10 mouse cellular contexts compared by ENCODE assay signal in the genomic region with DNA sequence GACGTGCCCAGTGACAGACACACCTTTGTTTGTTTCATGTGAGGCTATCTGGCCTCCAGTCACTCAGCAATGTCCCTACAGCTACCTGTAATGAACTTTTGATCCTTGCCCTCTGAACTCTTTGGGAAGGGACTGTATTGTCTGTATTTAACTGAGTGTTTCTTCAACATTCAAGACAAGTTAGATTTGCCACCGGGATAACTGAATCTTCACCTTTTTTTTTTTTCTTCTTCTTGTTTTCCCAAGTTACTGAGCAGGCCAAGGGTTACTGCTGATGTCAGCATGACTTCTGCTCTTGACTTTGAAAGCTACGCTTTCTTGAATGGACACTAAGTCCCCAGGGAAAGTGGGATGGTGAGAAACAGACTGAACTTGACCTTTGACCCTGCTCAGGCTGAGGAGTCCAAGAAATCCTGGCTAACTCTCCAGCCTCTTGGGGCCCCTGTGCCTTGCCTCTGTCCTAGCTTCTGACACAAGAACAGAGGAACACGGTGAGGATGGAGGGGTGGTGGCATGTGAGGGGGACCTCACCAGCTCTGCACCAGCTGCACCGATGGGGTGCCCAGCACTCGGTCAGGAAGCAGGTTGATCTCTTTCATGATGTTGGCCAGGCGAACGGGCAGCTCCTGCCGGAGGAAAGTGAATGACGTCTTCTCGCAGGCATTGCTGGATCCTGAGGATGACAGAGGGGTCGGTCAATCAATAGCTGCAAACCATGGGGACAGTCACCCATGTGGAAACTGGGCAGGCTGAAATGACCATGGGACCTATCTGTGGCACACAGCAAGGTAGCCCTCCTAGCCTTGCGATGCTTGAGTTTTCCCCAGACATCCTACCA. TPM values are rescaled to one million over a fixed set of nuclear protein-coding genes. Genes with fewer than 3 reads are reported as not detected.
A peak's percentile ranks its signal among the peaks of the same experiment; 100 is the strongest.
DNase-seq lines count a peak whose midpoint lies in the region; ATAC-seq and TF ChIP-seq lines count a peak whose summit lies in the region.
"Had no signal": no experiment of that assay in that cellular context is flagged by ENCODE, and none has a peak within 500 bp of the region (broad histone marks: within the 10 kb centered on the region; RNA-seq: fewer than 3 reads in every experiment).

No protein-coding gene starts in this region.

- H3K4me3 ChIP-seq in heart, embryonic 13.5 days, result peak overlapping the region; percentile 73; the same call in 1 of the 2 replicates
- no peak overlapping the region for H3K4me3 ChIP-seq in testis, adult 2 months (ENCODE audit: control insufficient read depth, low read depth, low read length)
- H3K4me3 ChIP-seq in kidney, embryonic 15.5 days (replicated peaks), result no peak overlapping the region

- H3K9me3 ChIP-seq in heart, embryonic 13.5 days, result no peaks in the 10 kb centered on the region
- H3K9me3 ChIP-seq in kidney, embryonic 15.5 days (replicated peaks), result no peaks in the 10 kb centered on the region
- H3K9me3 ChIP-seq: embryonic facial prominence, embryonic 15.5 days; limb, embryonic 12.5 days had no signal

- H3K36me3 ChIP-seq in heart, embryonic 13.5 days, result peaks cover 50% of the 10 kb centered on the region
- no peaks in the 10 kb centered on the region for H3K36me3 ChIP-seq in testis, adult 2 months (ENCODE audit: control insufficient read depth, insufficient read depth, low read length)
- H3K36me3 ChIP-seq in kidney, embryonic 15.5 days, result peaks cover 35% of the 10 kb centered on the region; the same call in 1 of the 2 replicates

- H3K4me2 ChIP-seq in heart, embryonic 13.5 days, result no peak overlapping the region; the same call in 1 of the 2 replicates
- 0 out of 2 replicates have a peak overlapping the region, but pooled peaks have one; percentile 92 for H3K4me2 ChIP-seq in kidney, embryonic 15.5 days

- TF ChIP-seq CTCF in testis, adult 2 months (IDR thresholded peaks at IDR 0.05; ENCODE audit: control insufficient read depth, insufficient read depth, insufficient replicate concordance, low read depth, low read length), result no peak

- H3K4me1 ChIP-seq in heart, embryonic 13.5 days, result peaks cover 29% of the 10 kb centered on the region
- H3K4me1 ChIP-seq in testis, adult 2 months (ENCODE audit: control insufficient read depth, insufficient read depth, low read length), result peaks cover 16% of the 10 kb centered on the region
- H3K4me1 ChIP-seq in kidney, embryonic 15.5 days, result peaks cover 33% of the 10 kb centered on the region

- H3K27ac ChIP-seq in heart, embryonic 13.5 days (replicated peaks), result no peak overlapping the region
- H3K27ac ChIP-seq in testis, adult 2 months (ENCODE audit: control insufficient read depth, insufficient read depth, low read depth, low read length), result peak overlapping the region; percentile 54; the same call in 1 of the 2 replicates
- peak overlapping the region; percentile 86; the same call in 1 of the 2 replicates for H3K27ac ChIP-seq in kidney, embryonic 15.5 days
- H3K27ac ChIP-seq: embryonic facial prominence, embryonic 15.5 days; limb, embryonic 12.5 days; macrophage had no signal

- no peak for ATAC-seq in heart, embryonic 13.5 days (ENCODE audit: extremely low read depth, insufficient number of reproducible peaks, low FRiP score, low TSS enrichment)
- ATAC-seq in kidney, embryonic 15.5 days (replicated peaks; ENCODE audit: low FRiP score), result no peak

- intact Hi-C loops in heart, postnatal 14 days (cut with DNase I), result no loop called here

- 81% methylated on average over 13 of the region's 13 CpGs for WGBS in heart, embryonic 13.5 days
- 83% methylated on average over 13 of the region's 13 CpGs for WGBS in kidney, embryonic 15.5 days

- no peak for TF ChIP-seq POLR2A in testis, adult 2 months (IDR thresholded peaks at IDR 0.05; ENCODE audit: control insufficient read depth, low read depth, low read length)

- peaks cover 14% of the 10 kb centered on the region for H3K27me3 ChIP-seq in heart, embryonic 13.5 days (replicated peaks)
- H3K27me3 ChIP-seq in testis, adult 2 months (ENCODE audit: control insufficient read depth, insufficient read depth, low read length), result no peaks in the 10 kb centered on the region
- no peaks in the 10 kb centered on the region for H3K27me3 ChIP-seq in kidney, embryonic 15.5 days
- H3K27me3 ChIP-seq: embryonic facial prominence, embryonic 15.5 days; limb, embryonic 12.5 days had no signal

- no peak overlapping the region; the same call in 1 of the 2 replicates for H3K9ac ChIP-seq in heart, embryonic 13.5 days
- H3K9ac ChIP-seq in kidney, embryonic 15.5 days, result no peak overlapping the region
- H3K9ac ChIP-seq: limb, embryonic 12.5 days had no signal

- DNase-seq in heart, postnatal 14 days, result no peak
- no peak for DNase-seq in testis, postnatal 10 days (ENCODE audit: low spot score)
- DNase-seq in thymus, postnatal 25 days, result no peak
- DNase-seq in thymus, adult 18-20 months, result no peak

RNA-seq across cellular contexts. Expression of a gene that starts 2.1 kb away (rescaled TPM):
- 77.9 and 81.1 TPM in 2 replicates for polyA plus RNA-seq in heart, embryonic 13.5 days (2015; fragmentation: Nextera tagmentation; extraction: Ambion mirVana)
- total RNA-seq in heart, postnatal 14 days (2021), result 100 to 1,000 TPM; 297 to 326 TPM
- polyA plus RNA-seq in testis, adult 2 months (2012; rRNA removed), result 220 and 229 TPM in 2 replicates
- 49.4 and 56.2 TPM in 2 replicates for polyA plus RNA-seq in kidney, embryonic 15.5 days (2015; fragmentation: Nextera tagmentation; extraction: Ambion mirVana)

RNA-seq across cellular contexts. Expression of a gene that starts 29.4 kb away (rescaled TPM):
- 11.6 and 11.7 TPM in 2 replicates for polyA plus RNA-seq in heart, embryonic 13.5 days (2015; fragmentation: Nextera tagmentation; extraction: Ambion mirVana)
- 1 to 10 TPM; 2.2 TPM for total RNA-seq in heart, postnatal 14 days (2021)
- polyA plus RNA-seq in testis, adult 2 months (2012; rRNA removed), result 0.67 and 0.75 TPM in 2 replicates
- polyA plus RNA-seq in kidney, embryonic 15.5 days (2015; fragmentation: Nextera tagmentation; extraction: Ambion mirVana), result 16.9 and 21.2 TPM in 2 replicates

RNA-seq across cellular contexts. Expression of a gene that starts 37.6 kb away (rescaled TPM):
- polyA plus RNA-seq in heart, embryonic 13.5 days (2015; fragmentation: Nextera tagmentation; extraction: Ambion mirVana), result 10.2 and 12.2 TPM in 2 replicates
- 10 to 100 TPM; 13.5 to 15.6 TPM for total RNA-seq in heart, postnatal 14 days (2021)
- polyA plus RNA-seq in testis, adult 2 months (2012; rRNA removed), result 1.5 and 2.2 TPM in 2 replicates
- polyA plus RNA-seq in kidney, embryonic 15.5 days (2015; fragmentation: Nextera tagmentation; extraction: Ambion mirVana), result 21.0 and 22.9 TPM in 2 replicates

RNA-seq across cellular contexts. Expression of a gene that starts 48.2 kb away (rescaled TPM):
- polyA plus RNA-seq in heart, embryonic 13.5 days (2015; fragmentation: Nextera tagmentation; extraction: Ambion mirVana), result 6.5 and 6.8 TPM in 2 replicates
- total RNA-seq in heart, postnatal 14 days (2021), result 10 to 100 TPM; 50.5 to 52.1 TPM
- polyA plus RNA-seq in testis, adult 2 months (2012; rRNA removed), result 14.6 and 15.0 TPM in 2 replicates
- 10.0 and 10.6 TPM in 2 replicates for polyA plus RNA-seq in kidney, embryonic 15.5 days (2015; fragmentation: Nextera tagmentation; extraction: Ambion mirVana)
